Mouse (Mus musculus): ENCODE measurements at regions not wholly inside any gene's neighbourhood (a gene's known extent, or its start where the extent isn't known, plus 50 kb on each side); places are given as distances from the start of the nearest gene placed in this dataset.

DNA sequence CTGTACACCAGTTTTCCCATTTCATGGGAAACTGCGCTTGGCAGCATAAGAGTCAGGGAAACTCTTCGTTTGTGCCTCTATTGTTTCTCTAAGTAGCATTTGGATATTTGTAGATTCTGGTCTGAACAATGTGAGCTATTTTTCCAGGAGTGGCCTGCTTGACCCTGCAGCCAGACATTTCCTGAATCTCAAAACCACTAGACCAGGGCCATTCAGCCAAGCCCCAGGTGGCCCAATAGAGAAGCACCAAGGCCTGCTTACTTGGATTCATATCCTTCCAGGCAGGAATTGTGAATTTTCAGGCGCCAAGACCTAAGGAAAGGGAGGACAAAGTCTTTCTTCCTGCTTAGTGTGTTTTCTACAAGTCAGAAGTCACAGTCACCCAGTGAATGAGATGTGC, 85.9 kb upstream of the Hs3st1 start:
- DNase-seq (ENCODE audit: low read depth), result peak; percentile 24

DNA sequence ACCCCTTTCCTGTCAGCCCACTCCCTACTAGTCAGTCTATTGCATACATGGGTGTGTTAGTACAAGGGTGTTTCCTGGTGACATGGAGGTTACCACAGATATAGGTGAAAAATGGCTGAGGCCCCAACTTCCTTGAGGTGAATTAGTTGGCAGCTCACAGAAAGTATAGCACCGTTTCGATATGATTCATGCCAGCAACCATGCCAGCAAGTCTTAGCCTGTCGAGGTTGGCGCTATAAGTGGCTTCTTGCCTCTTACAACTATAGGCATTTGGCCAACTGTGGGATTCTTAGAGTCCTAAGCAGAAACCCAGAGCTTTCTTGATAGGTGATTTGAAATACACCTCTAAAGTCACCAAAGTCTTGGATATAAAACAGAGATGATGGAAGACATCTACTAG, 85.3 kb upstream of the Hs3st1 start:
- DNase-seq (ENCODE audit: low read depth), result no peak

DNA sequence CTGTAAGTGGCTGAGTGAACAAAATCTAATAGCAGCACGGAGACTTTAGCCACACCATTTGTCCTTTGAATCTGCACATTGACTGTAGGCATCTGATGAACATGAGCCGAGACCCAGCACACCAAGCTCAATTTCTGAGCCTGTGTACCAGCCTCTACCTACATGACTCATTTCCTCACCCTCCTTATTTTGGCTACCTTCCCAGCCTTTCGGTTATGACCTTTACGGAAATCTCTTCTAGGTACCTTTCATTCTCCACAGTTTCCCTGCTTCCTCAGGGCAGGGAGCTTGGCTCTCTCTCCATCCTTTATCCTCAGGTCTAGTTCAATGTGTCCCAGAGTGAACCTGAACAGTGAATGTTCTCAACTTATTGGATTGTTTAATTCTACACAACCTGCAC, 77.3 kb upstream of the Hs3st1 start:
- DNase-seq (ENCODE audit: low read depth), result no peak

DNA sequence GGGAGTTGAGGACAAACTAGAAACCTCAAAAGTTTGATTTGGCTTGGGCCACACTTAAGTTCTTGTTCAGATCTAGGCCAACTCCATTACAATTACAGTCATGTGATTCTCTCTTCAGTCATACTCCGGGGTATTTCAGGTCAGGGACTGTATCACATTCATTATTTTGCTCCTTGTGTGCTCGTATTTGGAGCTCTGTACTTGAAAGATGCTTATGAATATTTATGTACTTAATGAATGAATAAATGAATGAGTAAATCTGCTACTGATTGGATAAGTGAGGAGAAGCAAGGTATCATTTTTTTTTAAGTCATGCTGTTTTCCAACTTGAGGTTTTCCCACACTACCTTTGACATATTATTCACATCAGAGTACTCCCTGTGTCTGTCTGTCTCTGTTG, 69.4 kb upstream of the Hs3st1 start:
- DNase-seq (ENCODE audit: low read depth), result no peak

DNA sequence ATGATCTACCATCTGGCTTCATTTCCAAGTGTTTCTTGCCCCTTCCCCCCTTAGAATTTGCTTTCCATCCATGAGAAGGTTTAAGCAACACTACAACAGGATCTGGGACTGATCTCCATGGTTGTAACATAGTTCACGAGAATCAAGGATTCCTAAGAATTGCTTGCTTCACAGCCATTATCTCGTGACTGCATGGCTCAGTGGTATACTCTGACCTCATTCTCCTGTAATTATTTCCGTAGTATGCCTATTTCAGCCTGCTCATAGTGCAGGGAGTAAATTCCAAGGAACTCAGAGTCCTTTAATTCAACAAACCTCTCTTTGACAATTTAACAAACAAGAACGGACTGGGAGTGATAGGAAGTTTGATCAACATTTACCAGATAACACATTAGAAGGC, 51.4 kb upstream of the Hs3st1 start:
- no peak for DNase-seq (ENCODE audit: low read depth)

Measured in fibroblast of lung, adult 2 months (primary cell).